Mouse (Mus musculus) heart, adult 18-20 months (tissue): ENCODE data around the gene Nup93. TPM values are rescaled to one million over a fixed set of nuclear protein-coding genes. Genes with fewer than 3 reads are reported as not detected.

Experiments used
- DNase-seq, 2 experiments: peaks; one replicate each; pipeline ENCODE4 v3.0.0; 2021 to 2022; ENCODE audit warnings: mixed read lengths in 1 of 2
- total RNA-seq, 2 experiments: library from RNA; stranded (reverse); gene quantifications; 2 replicates each; pipeline ENCODE4 v1.2.3; 2021

Gene Nup93
- total RNA-seq, 2 experiments from 2014 or later, result 15.6 to 16.2 TPM

GRCm38 (mm10) chr8:94317249-94317648, 102.9 kb downstream of the Nup93 start:
- DNase-seq, result peak; percentile 25 to 32

GRCm38 (mm10) chr8:94317691-94318090, 103.3 kb downstream of the Nup93 start:
- DNase-seq, result peak in 1 of 2 experiments; percentile 27

- no peak for DNase-seq
Observed at GRCm38 (mm10) chr8:94320036-94320435, 105.7 kb downstream of the Nup93 start.

- DNase-seq, result no peak
Observed at GRCm38 (mm10) chr8:94322083-94322482, 107.7 kb downstream of the Nup93 start.

GRCm38 (mm10) chr8:94323041-94323440, 108.7 kb downstream of the Nup93 start:
- DNase-seq, result no peak

GRCm38 (mm10) chr8:94324071-94324470, 109.7 kb downstream of the Nup93 start:
- DNase-seq, result no peak

GRCm38 (mm10) chr8:94326016-94326415, 111.7 kb downstream of the Nup93 start:
- DNase-seq, result no peak

- DNase-seq, result no peak
Observed at GRCm38 (mm10) chr8:94328932-94329728, 114.8 kb downstream of the Nup93 start, which contains the start of gene Slc12a3. Gene Slc12a3 (plus strand): TSS chr8:94329201.

- DNase-seq, result peak; percentile 52 to 74
Observed at GRCm38 (mm10) chr8:94330733-94331132, 116.4 kb downstream of the Nup93 start.

- DNase-seq, result no peak
Observed at GRCm38 (mm10) chr8:94333345-94333744, 119.0 kb downstream of the Nup93 start.

- DNase-seq, result no peak
Observed at GRCm38 (mm10) chr8:94337559-94337958, 123.2 kb downstream of the Nup93 start.

- peak in 1 of 2 experiments; percentile 30 for DNase-seq
Observed at GRCm38 (mm10) chr8:94340796-94341195, 126.4 kb downstream of the Nup93 start.

- DNase-seq, result no peak
Observed at GRCm38 (mm10) chr8:94342691-94343090, 128.3 kb downstream of the Nup93 start.

GRCm38 (mm10) chr8:94343290-94343689, 128.9 kb downstream of the Nup93 start:
- peak; percentile 86 to 92 for DNase-seq

GRCm38 (mm10) chr8:94343778-94344320, 129.5 kb downstream of the Nup93 start:
- no peak for DNase-seq

GRCm38 (mm10) chr8:94345657-94346056, 131.3 kb downstream of the Nup93 start:
- no peak for DNase-seq

GRCm38 (mm10) chr8:94346264-94346663, 131.9 kb downstream of the Nup93 start:
- no peak for DNase-seq

- no peak for DNase-seq
Observed at GRCm38 (mm10) chr8:94348425-94348824, 134.1 kb downstream of the Nup93 start.

GRCm38 (mm10) chr8:94354069-94354531, 139.7 kb downstream of the Nup93 start:
- peak; percentile 53 to 61 for DNase-seq

- peak; percentile 65 to 74 for DNase-seq
Observed at GRCm38 (mm10) chr8:94354571-94354970, 140.2 kb downstream of the Nup93 start.

GRCm38 (mm10) chr8:94357220-94357619, 142.9 kb downstream of the Nup93 start:
- DNase-seq, result peak; percentile 56 to 66

- peak; percentile 91 for DNase-seq
Observed at GRCm38 (mm10) chr8:94358541-94358940, 144.2 kb downstream of the Nup93 start.

GRCm38 (mm10) chr8:94361774-94362431, 147.5 kb downstream of the Nup93 start:
- DNase-seq, result peak in 1 of 2 experiments; percentile 65
